Mouse (Mus musculus) heart, postnatal 0 days (tissue): ENCODE data around the gene Rabep2. TPM values are rescaled to one million over a fixed set of nuclear protein-coding genes. Genes with fewer than 3 reads are reported as not detected.

Experiments used
- ATAC-seq: fragments of 200-750 bp; cut with Nextera tagmentation; 2 replicates; pipeline ENCODE4 v1.8.0; 2017; ENCODE audit warnings: low read depth, moderate number of reproducible peaks, moderate library complexity; ENCODE audit not compliant: insufficient read depth
- DNase-seq: peaks from one replicate; pipeline ENCODE4 v3.0.0-alpha.2; 2016; ENCODE audit warnings: low spot score
- H3K27ac ChIP-seq: fragments of 300-500 bp; sonication (generic); 2 replicates; pipeline ENCODE4 v1.5.1; 2014; ENCODE audit warnings: low read depth, mild to moderate bottlenecking
- H3K27me3 ChIP-seq: fragments of 300-500 bp; sonication (generic); 2 replicates; pipeline ENCODE4 v1.6.1; 2014; ENCODE audit warnings: low read length, mixed read lengths; ENCODE audit not compliant: control insufficient read depth, insufficient read depth
- H3K36me3 ChIP-seq: fragments of 300-500 bp; sonication (generic); replicated peaks from 2 replicates; pipeline ENCODE4 v1.6.1; 2014; ENCODE audit warnings: low read length, mixed read lengths; ENCODE audit not compliant: control insufficient read depth, insufficient read depth
- H3K4me1 ChIP-seq: fragments of 300-500 bp; sonication (generic); 2 replicates; pipeline ENCODE4 v1.6.1; 2014; ENCODE audit warnings: antibody characterized with exemption; ENCODE audit not compliant: control insufficient read depth, insufficient read depth
- H3K4me2 ChIP-seq: fragments of 300-500 bp; sonication (generic); 2 replicates; pipeline ENCODE4 v1.6.1; 2014; ENCODE audit warnings: low read depth, mild to moderate bottlenecking, low read length, moderate library complexity
- H3K4me3 ChIP-seq: fragments of 300-500 bp; sonication (generic); 2 replicates; pipeline ENCODE4 v1.5.1; 2014; ENCODE audit warnings: low read depth, low read length
- H3K9ac ChIP-seq: fragments of 300-500 bp; sonication (generic); replicated peaks from 2 replicates; pipeline ENCODE4 v1.6.1; 2014; ENCODE audit warnings: low read depth, low read length, mixed read lengths
- H3K9me3 ChIP-seq: fragments of 300-500 bp; sonication (generic); replicated peaks from 2 replicates; pipeline ENCODE4 v1.6.1; 2016; ENCODE audit warnings: low read length; ENCODE audit not compliant: control insufficient read depth
- CTCF ChIP-seq: IDR thresholded peaks from 2 replicates; pipeline ENCODE4 v1.5.1; 2016; ENCODE audit warnings: antibody characterized with exemption, control low read depth, low read depth
- EP300 ChIP-seq: IDR thresholded peaks from 2 replicates; pipeline ENCODE4 v1.6.1; 2016; ENCODE audit warnings: antibody characterized with exemption, low read depth
- WGBS: fragments of 180-500 bp; shearing (Covaris S2); extraction: QIAGEN DNeasy Blood & Tissue Kit; methylation state at CpG from one replicate; pipeline ENCODE4 v1.1.7; 2014; 5-methylcytosine and 5-hydroxymethylcytosine counted together
- polyA plus RNA-seq: library from polyadenylated mRNA; unstranded; fragments of >200 nt; fragmentation: Nextera tagmentation; extraction: Ambion mirVana; gene quantifications from 2 replicates; pipeline ENCODE4 v1.2.1, GENCODE M21; 2015
- total RNA-seq: library from RNA; depleted of rRNA; stranded (reverse); fragments of >200 nt; gene quantifications from 2 replicates; pipeline ENCODE4 v1.2.3, GENCODE M21; 2014; ENCODE audit warnings: low replicate concordance

Gene Rabep2
- total and polyA plus RNA-seq, 2 experiments from 2014 or later: 15.0 to 24.8 TPM

DNA sequence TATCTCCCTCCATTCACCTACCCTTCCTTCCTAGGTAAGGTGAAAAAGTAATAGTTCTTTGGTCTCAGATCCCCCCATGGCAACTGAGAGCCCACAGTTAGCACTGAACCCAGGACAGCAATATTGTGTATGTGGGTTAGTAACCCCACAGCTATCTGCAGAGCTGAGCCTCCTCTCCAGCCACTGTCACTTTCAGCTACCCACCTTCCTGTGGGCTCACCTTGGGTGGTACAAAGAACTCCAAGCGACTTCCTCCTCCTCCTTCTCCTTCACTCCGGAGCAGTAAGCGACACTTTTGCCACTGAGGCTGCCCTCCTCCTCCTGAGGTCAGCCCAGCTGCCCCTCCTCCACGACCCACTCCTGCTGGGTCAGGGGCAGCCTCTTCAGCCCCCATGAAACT is 43.3 kb downstream of the Rabep2 start:
- Histone ChIP-seq H3K36me3 (peaks cover 58% of the 10 kb centered on the region), H3K27ac (no peak overlapping the region), H3K4me1 (peaks cover 14% of the 10 kb centered on the region), H3K4me3 (no peak overlapping the region), H3K9me3 (no peaks in the 10 kb centered on the region), H3K27me3 (no peaks in the 10 kb centered on the region), H3K4me2 (no peak overlapping the region), H3K9ac (no peak overlapping the region)
- 84% methylated on average over 4 of the region's 4 CpGs for WGBS
- TF ChIP-seq CTCF: no peak
- TF ChIP-seq EP300: no peak
- DNase-seq: no peak
- no peak for ATAC-seq

DNA sequence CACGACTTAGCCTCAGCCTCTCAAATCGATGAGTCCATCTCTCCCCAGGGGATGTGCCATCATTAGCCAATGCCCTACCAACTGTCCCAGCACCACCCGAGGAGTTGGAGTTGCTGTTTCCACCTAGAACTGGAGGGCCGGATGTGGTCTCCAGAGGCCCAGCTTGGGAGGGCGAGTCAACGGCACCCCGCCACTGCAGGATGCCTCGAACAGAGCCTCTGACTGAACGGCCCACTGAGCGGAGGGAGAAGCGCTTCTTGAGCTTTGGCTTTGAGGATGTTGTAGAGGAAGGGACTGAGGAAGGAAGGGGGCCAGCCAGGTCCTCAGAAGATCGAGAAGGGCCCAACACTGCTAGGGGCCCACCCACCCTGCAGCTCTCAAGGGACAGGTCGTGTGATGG is 43.7 kb downstream of the Rabep2 start:
- Histone ChIP-seq H3K27me3 (no peaks in the 10 kb centered on the region), H3K9ac (no peak overlapping the region), H3K27ac (0 out of 2 replicates have a peak overlapping the region, but pooled peaks have one; percentile 6), H3K4me3 (no peak overlapping the region), H3K4me1 (peaks cover 14% of the 10 kb centered on the region), H3K36me3 (peaks cover 53% of the 10 kb centered on the region), H3K9me3 (no peaks in the 10 kb centered on the region), H3K4me2 (peak overlapping the region; percentile 13; the same call in 1 of the 2 replicates)
- DNase-seq: no peak
- TF ChIP-seq EP300 (no peak), CTCF (no peak)
- WGBS: 79% methylated on average over 13 of the region's 13 CpGs
- no peak for ATAC-seq

DNA sequence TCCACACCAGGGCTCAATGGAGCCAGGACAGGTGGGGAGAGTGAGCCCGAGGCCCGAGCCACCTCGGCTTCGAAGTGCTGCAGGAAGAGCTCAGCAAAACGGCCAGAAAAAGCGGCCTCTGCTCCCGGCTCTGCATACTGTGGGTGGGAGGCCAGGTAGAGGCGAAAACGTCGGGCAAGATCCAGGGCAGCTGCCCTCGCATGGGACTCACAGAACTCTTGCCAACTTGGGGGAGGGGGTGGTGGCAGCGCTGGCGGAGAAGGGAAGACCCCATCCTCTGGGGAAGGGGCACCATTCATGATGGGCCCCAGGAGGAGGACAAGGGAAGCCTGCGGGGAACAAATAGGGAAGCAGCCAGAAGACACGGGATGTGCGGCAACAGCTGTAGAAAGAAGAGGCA is 44.2 kb downstream of the Rabep2 start:
- peak overlapping the region; percentile 13; the same call in 1 of the 2 replicates for H3K4me2 ChIP-seq
- peaks cover 49% of the 10 kb centered on the region for H3K36me3 ChIP-seq
- ATAC-seq (no peak), DNase-seq (no peak)
- no peak overlapping the region for H3K4me3 ChIP-seq
- H3K27ac ChIP-seq: 0 out of 2 replicates have a peak overlapping the region, but pooled peaks have one; percentile 6
- peaks cover 14% of the 10 kb centered on the region for H3K4me1 ChIP-seq
- no peaks in the 10 kb centered on the region for H3K9me3 ChIP-seq
- no peak overlapping the region for H3K9ac ChIP-seq
- WGBS: 91% methylated on average over 16 of the region's 16 CpGs
- TF ChIP-seq EP300 (no peak), CTCF (no peak)
- H3K27me3 ChIP-seq: no peaks in the 10 kb centered on the region

DNA sequence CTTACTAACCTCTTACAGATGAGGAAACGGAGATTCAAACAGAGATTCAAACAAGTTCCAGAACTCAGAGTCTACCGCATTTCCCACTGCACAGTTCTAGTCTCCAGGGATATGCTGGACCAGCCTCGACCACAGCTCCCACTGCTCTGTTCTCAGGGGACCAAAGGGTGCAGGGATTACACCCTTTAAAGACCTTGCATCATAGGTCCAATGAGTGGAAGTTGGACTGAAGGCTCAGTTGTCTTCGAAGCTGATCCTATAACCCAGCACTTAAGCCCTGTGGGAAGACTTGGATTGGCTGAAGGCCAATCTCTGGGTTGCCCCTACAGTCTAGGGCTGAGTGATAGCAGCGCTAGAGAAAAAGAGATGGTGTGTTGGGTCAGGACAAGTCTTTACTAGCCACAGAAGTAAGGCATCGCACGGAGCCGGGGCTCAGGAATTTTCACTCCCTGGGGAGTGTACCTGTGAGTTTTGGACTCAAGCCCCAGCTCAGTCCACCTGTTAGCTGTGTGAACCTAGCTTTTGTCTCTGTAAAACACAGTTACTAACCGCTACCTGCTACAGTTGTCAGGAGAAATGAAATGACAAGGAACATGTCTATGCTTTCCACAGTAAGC is 45.0 kb downstream of the Rabep2 start:
- no peak for ATAC-seq
- Histone ChIP-seq H3K4me3 (peak overlapping the region; percentile 90), H3K27ac (peak overlapping the region; percentile 95; the same call in 1 of the 2 replicates), H3K27me3 (no peaks in the 10 kb centered on the region), H3K36me3 (peaks cover 41% of the 10 kb centered on the region), H3K4me2 (peak overlapping the region; percentile 94), H3K4me1 (peaks cover 14% of the 10 kb centered on the region), H3K9me3 (no peaks in the 10 kb centered on the region), H3K9ac (peak overlapping the region; percentile 99)
- no peak for TF ChIP-seq CTCF
- TF ChIP-seq EP300: no peak
- no peak for DNase-seq
- 63% methylated on average over 9 of the region's 9 CpGs for WGBS

DNA sequence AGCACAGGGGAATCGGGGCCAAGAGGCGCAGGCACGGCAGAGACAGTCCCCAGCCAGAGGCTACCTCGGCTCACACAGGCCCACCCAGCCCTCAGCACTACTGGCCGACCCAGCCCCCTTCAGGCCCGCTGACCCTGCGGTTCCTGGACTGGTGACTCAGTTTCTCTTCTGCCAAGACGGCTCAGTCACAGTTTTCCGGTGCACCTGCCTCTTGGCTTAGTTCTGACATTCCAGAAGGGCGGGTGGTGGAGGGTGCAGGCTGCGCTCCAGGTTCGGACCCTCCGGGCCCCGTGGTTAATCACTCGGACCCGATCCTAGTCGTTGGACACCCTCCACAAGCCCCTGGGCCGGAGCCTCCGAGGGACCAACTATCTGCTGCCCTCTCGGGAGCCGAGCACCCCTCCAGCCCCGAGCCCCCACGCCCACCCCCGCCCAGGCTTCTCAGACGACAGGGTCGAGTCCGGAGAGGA is 46.0 kb downstream of the Rabep2 start:
- Histone ChIP-seq H3K4me1 (peaks cover 14% of the 10 kb centered on the region), H3K4me2 (peak overlapping the region; percentile 94), H3K9ac (peak overlapping the region; percentile 99), H3K27ac (peak overlapping the region; percentile 95), H3K9me3 (no peaks in the 10 kb centered on the region), H3K27me3 (no peaks in the 10 kb centered on the region), H3K4me3 (peak overlapping the region; percentile 90), H3K36me3 (peaks cover 31% of the 10 kb centered on the region)
- no peak for DNase-seq
- peak; percentile 2; the same call in 1 of the 2 replicates for ATAC-seq
- WGBS: 2% methylated on average over 27 of the region's 27 CpGs
- TF ChIP-seq EP300 (no peak), CTCF (no peak)
